Mouse (Mus musculus) right cerebral cortex, adult 2 months (tissue): Measurements from ENCODE around the gene Plscr3.
A peak's percentile ranks its signal among the peaks of the same experiment; 100 is the strongest.

ENCODE experiments used
- DNase-seq, 2 experiments: peaks; one replicate each; pipeline ENCODE4 v3.0.0; 2021 to 2022; ENCODE audit warnings: low spot score in 2 of 2

The Plscr3 gene

GRCm38 (mm10) chr11:69891482-69891881 lies 45.3 kb downstream of the Plscr3 start:
- DNase-seq, result no peak

DNA sequence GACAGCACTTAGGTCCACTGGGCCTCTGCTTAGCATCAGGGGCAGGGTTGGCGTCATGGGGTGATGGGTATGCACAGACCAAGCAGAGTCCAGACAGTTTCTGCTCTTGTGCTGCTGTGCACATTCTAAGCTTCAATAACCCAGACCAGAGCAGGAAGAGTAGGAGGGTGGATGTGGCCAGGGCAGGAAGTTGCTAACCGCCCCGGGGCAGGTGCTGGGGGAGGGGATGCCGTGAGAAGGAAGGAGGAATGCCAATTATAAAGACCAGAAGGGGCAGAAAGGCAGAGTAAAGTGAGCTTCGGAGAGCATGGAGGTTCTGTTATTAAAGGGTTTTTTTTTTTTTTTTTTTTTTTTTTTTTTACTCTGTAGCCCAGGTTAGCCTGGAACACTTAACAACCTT lies 48.5 kb downstream of the Plscr3 start:
- no peak for DNase-seq

GRCm38 (mm10) chr11:69895291-69895690 lies 49.1 kb downstream of the Plscr3 start, which contains the start of gene Acap1:
Gene Acap1, minus strand, starts transcription at chr11:69895539.
- DNase-seq, result no peak

DNA sequence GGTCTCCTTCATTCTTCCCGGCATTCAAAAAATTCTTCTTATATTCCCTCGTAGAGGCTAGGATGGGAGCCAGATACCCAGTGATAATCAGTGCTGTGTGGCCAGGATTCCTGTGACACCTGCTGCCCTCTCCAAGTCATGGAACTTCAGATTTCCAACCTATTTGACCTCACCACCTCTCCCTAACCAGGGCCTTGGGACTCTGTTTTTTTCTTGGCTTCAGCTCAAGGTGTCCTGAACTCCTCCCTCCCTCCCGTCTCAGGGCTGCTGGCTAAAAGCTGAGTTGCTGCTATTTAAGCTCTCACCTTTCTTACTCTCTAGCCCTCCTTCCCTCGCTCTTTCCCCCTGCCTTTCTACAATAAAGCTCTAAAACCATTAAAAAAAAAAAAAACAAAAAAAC lies 53.7 kb downstream of the Plscr3 start:
- no peak for DNase-seq

DNA sequence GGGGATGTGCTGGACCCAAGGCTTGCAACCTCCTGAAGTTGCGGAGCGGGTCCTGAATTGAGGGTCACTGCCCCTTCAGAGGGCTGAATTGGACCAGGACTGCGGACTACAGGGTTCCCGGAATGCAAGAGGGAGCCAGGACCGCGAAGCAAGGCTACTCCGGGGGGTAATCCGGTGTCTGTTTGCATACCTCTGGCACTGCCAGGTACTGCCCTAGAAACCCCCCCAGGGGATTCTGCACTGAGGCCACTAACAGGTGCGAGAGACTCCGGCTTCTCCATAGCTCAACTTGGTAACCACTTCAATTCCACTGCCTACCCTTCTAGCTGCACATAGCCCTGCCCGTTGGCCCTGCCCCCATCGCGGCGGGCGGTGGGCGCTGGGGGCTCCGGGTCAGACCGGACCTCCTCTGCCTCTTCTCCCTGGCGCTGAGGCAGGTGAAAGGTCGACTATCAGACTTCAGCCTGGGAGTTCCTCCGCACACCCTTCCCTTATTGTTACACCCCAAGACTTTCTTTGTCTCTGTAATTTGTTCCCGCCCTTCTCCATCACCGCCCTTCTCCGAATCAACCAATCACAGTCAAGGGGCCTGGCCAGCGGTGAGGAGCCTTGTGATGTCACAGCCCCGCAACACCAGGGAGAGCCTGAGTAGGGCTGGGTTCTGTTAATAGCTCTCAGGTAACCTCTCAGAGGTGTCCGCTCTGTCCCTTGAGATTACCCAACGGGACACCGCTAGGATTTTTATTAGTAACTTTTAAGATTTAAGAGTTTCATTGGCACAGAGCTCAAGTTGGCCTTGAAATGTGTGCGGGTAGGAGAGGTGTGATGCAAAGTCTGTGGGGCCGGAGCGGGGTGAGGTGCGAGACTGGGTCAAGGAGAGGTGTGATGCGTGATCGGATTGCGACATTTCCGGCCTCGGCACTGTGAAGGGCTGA lies 54.6 kb downstream of the Plscr3 start, which contains the start of the genes 2810408A11Rik and Neurl4:
Gene 2810408A11Rik, minus strand, starts transcription at position 517 of the 935 bp plus-strand sequence.
Gene Neurl4, plus strand, starts transcription at position 602 of the 935 bp plus-strand sequence.
- peak; percentile 88 to 91 for DNase-seq

DNA sequence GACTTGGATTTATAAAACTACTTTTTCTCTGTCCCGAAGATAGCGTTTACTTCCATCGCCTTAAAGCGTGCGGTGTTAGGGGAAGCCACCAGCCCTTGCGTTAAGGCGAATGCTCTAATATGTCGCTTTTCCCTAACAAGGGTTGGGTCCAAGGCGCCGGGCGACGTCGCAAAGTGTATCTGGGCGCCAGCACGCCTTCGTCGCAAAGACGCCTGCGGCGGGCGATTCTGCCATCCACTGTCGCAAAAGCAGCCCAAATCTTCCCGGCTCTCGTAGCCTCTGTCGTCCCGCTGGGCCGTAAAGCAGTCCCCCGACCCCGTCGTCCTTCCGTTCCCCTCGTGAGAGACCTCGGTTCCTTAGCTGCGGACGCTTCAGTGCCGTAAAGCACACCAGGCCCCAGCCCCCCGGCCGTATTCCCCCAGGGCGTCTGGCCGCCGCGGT lies 55.2 kb downstream of the Plscr3 start:
- DNase-seq, result peak; percentile 98
